Mouse (Mus musculus) heart, postnatal 25 days (tissue): Measurements from ENCODE around the gene Mob3b. TPM values are rescaled to one million over a fixed set of nuclear protein-coding genes. Genes with fewer than 3 reads are reported as not detected.

Experiments
- DNase-seq: peaks from one replicate; pipeline ENCODE4 v3.0.0; 2022; ENCODE audit warnings: low spot score
- intact Hi-C: fragments of 180-260 bp; cut with DNase I; formaldehyde crosslinking; loops from one replicate; pipeline ENCODE4 v1.15.1; 2025
- total RNA-seq, 2 experiments: library from RNA; stranded (reverse); gene quantifications; 2 replicates each; pipeline ENCODE4 v1.2.3; 2021

Gene Mob3b
- total RNA-seq, 2 experiments from 2014 or later = 1.2 to 1.6 TPM

- DNase-seq = no peak
- intact Hi-C loops = no loop called here
These were observed 73.2 kb downstream of the Mob3b start for GRCm38 (mm10) chr4:35084060-35084459.

- intact Hi-C loops = no loop called here
- DNase-seq = no peak
These were observed 74.7 kb downstream of the Mob3b start for GRCm38 (mm10) chr4:35082476-35083114.

GRCm38 (mm10) chr4:35080285-35080684, 77.0 kb downstream of the Mob3b start:
- DNase-seq = no peak
- intact Hi-C loops = no loop called here

- DNase-seq = no peak
- intact Hi-C loops = no loop called here
These were observed 88.5 kb downstream of the Mob3b start for GRCm38 (mm10) chr4:35068739-35069138.

GRCm38 (mm10) chr4:35066163-35066562, 91.1 kb downstream of the Mob3b start:
- DNase-seq = no peak
- intact Hi-C loops = no loop called here

- no peak for DNase-seq
- intact Hi-C loops = no loop called here
These were observed 92.0 kb downstream of the Mob3b start for GRCm38 (mm10) chr4:35065075-35065838.

- intact Hi-C loops = no loop called here
- no peak for DNase-seq
These were observed 94.1 kb downstream of the Mob3b start for GRCm38 (mm10) chr4:35063146-35063719.

- no peak for DNase-seq
- intact Hi-C loops = no loop called here
These were observed 96.3 kb downstream of the Mob3b start for GRCm38 (mm10) chr4:35060964-35061363.

GRCm38 (mm10) chr4:35060401-35060800, 96.9 kb downstream of the Mob3b start:
- intact Hi-C loops = no loop called here
- no peak for DNase-seq

GRCm38 (mm10) chr4:35054362-35054761, 102.9 kb downstream of the Mob3b start:
- DNase-seq = no peak
- intact Hi-C loops = no loop called here

GRCm38 (mm10) chr4:35052174-35052942, 104.9 kb downstream of the Mob3b start:
- intact Hi-C loops = no loop called here
- no peak for DNase-seq

GRCm38 (mm10) chr4:35051152-35051551, 106.1 kb downstream of the Mob3b start:
- DNase-seq = no peak
- intact Hi-C loops = no loop called here

- DNase-seq = no peak
- intact Hi-C loops = no loop called here
These were observed 107.6 kb downstream of the Mob3b start for GRCm38 (mm10) chr4:35049742-35050058.

- intact Hi-C loops = no loop called here
- DNase-seq = no peak
These were observed 108.1 kb downstream of the Mob3b start for GRCm38 (mm10) chr4:35049036-35049741.

GRCm38 (mm10) chr4:35040896-35041295, 116.4 kb downstream of the Mob3b start:
- intact Hi-C loops = no loop called here
- DNase-seq = no peak

GRCm38 (mm10) chr4:35040306-35040705, 117.0 kb downstream of the Mob3b start:
- no peak for DNase-seq
- intact Hi-C loops = no loop called here

GRCm38 (mm10) chr4:35037824-35038223, 119.5 kb downstream of the Mob3b start:
- intact Hi-C loops = no loop called here

GRCm38 (mm10) chr4:35034504-35035290, 122.6 kb downstream of the Mob3b start:
- intact Hi-C loops = no loop called here
- no peak for DNase-seq

More at GRCm38 (mm10) chr4:35037824-35038223, 119.5 kb downstream of the Mob3b start:
- no peak for DNase-seq

GRCm38 (mm10) chr4:35032758-35033157, 124.5 kb downstream of the Mob3b start:
- intact Hi-C loops = no loop called here

More at GRCm38 (mm10) chr4:35032758-35033157, 124.5 kb downstream of the Mob3b start:
- DNase-seq = no peak
